Mouse (Mus musculus) MEL (cell line): Measurements from ENCODE around the gene Gtpbp1. TPM values are rescaled to one million over a fixed set of nuclear protein-coding genes. Genes with fewer than 3 reads are reported as not detected.

Experiments used
- DNase-seq: peaks from one replicate; pipeline ENCODE4 v3.0.0; 2011; ENCODE audit warnings: low read depth, low spot score
- H3K27ac ChIP-seq: 2 replicates; pipeline ENCODE4 v1.5.1; 2012; ENCODE audit warnings: low read depth, mild to moderate bottlenecking, control low read depth, low read length, moderate library complexity; ENCODE audit not compliant: control insufficient read depth
- H3K27me3 ChIP-seq, 2 experiments: fragments of 150-350 bp in 1 of 2; sonication (generic) in 1 of 2; 2 replicates each; pipeline ENCODE4 v1.6.1; 2012; ENCODE audit warnings: low read length in 2 of 2, mild to moderate bottlenecking in 2 of 2, improper control_type of control experiment in 1 of 2, moderate library complexity in 1 of 2; ENCODE audit not compliant: insufficient read depth in 2 of 2, control insufficient read depth in 1 of 2
- H3K36me3 ChIP-seq, 2 experiments: 2 replicates each; pipeline ENCODE4 v1.6.1; 2012 to 2014; ENCODE audit warnings: low read length in 2 of 2, improper control_type of control experiment in 1 of 2, inconsistent platforms in 1 of 2, mild to moderate bottlenecking in 1 of 2; ENCODE audit not compliant: insufficient read depth in 2 of 2, control insufficient read depth in 1 of 2
- H3K4me1 ChIP-seq, 2 experiments: fragments of 150-350 bp in 1 of 2; sonication (generic) in 1 of 2; 2 replicates each; pipeline ENCODE4 v1.6.1; 2012; ENCODE audit warnings: low read length in 2 of 2, improper control_type of control experiment in 1 of 2, mild to moderate bottlenecking in 1 of 2; ENCODE audit not compliant: insufficient read depth in 2 of 2, control insufficient read depth in 1 of 2
- H3K4me3 ChIP-seq, 2 experiments: fragments of 150-350 bp in 1 of 2; sonication (generic) in 1 of 2; 2 replicates each; pipeline ENCODE4 v1.5.1; 2012; ENCODE audit warnings: low read depth in 2 of 2, low read length in 2 of 2, mild to moderate bottlenecking in 2 of 2, moderate library complexity in 2 of 2, control low read depth in 1 of 2, improper control_type of control experiment in 1 of 2; ENCODE audit not compliant: control insufficient read depth in 1 of 2, insufficient read depth in 1 of 2
- H3K79me2 ChIP-seq: 2 replicates; pipeline ENCODE4 v1.6.1; 2012; ENCODE audit warnings: mild to moderate bottlenecking, low read length, moderate library complexity; ENCODE audit not compliant: control insufficient read depth, poor library complexity, insufficient read depth
- H3K9ac ChIP-seq: 2 replicates; pipeline ENCODE4 v1.6.1; 2012; ENCODE audit warnings: low read depth, mild to moderate bottlenecking, control low read depth, low read length, moderate library complexity; ENCODE audit not compliant: control insufficient read depth, poor library complexity, severe bottlenecking
- H3K9me3 ChIP-seq: fragments of 150-350 bp; sonication (generic); replicated peaks from 2 replicates; pipeline ENCODE4 v1.6.1; 2012; ENCODE audit warnings: mild to moderate bottlenecking, low read length, improper control_type of control experiment, moderate library complexity; ENCODE audit not compliant: insufficient read depth
- CHD2 ChIP-seq: IDR thresholded peaks from 2 replicates; pipeline ENCODE4 v1.6.1; 2011; ENCODE audit warnings: low read length, improper control_type of control experiment
- CTCF ChIP-seq, 3 experiments: IDR thresholded peaks in 2 of 3; conservative IDR thresholded peaks in 1 of 3; 2 replicates each; pipeline ENCODE4 v1.5.1; 2011 to 2012; ENCODE audit warnings: low read length in 3 of 3, low read depth in 2 of 3, mild to moderate bottlenecking in 2 of 3, improper control_type of control experiment in 1 of 3, inconsistent platforms in 1 of 3, mixed read lengths in 1 of 3, moderate library complexity in 1 of 3; ENCODE audit not compliant: control insufficient read depth in 1 of 3, insufficient read depth in 1 of 3, poor library complexity in 1 of 3, severe bottlenecking in 1 of 3
- E2F4 ChIP-seq: IDR thresholded peaks from 2 replicates; pipeline ENCODE4 v1.6.1; 2011; ENCODE audit warnings: low read depth, low read length, improper control_type of control experiment, borderline replicate concordance
- ELF1 ChIP-seq: IDR thresholded peaks from 2 replicates; pipeline ENCODE4 v1.6.1; 2014; ENCODE audit warnings: low read depth, mild to moderate bottlenecking, inconsistent platforms, low read length, improper control_type of control experiment, moderate library complexity
- ETS1 ChIP-seq: IDR thresholded peaks from 2 replicates; pipeline ENCODE4 v1.6.1; 2012; ENCODE audit warnings: low read depth, mild to moderate bottlenecking, inconsistent platforms, low read length, improper control_type of control experiment, moderate library complexity
- GABPA ChIP-seq: IDR thresholded peaks from 2 replicates; pipeline ENCODE4 v1.6.1; 2012; ENCODE audit warnings: low read depth, mild to moderate bottlenecking, inconsistent platforms, low read length, improper control_type of control experiment, moderate library complexity
- GATA1 ChIP-seq: IDR thresholded peaks from 2 replicates; pipeline ENCODE4 v1.6.1; 2011; ENCODE audit warnings: low read depth, low read length, improper control_type of control experiment
- HCFC1 ChIP-seq: IDR thresholded peaks from 2 replicates; pipeline ENCODE4 v1.6.1; 2012; ENCODE audit warnings: low read depth, mild to moderate bottlenecking, inconsistent platforms, low read length, improper control_type of control experiment, moderate library complexity
- MAX ChIP-seq: IDR thresholded peaks from 2 replicates; pipeline ENCODE4 v1.6.1; 2011; ENCODE audit warnings: low read length, improper control_type of control experiment
- MAZ ChIP-seq: IDR thresholded peaks from 2 replicates; pipeline ENCODE4 v1.6.1; 2012; ENCODE audit warnings: low read depth, mild to moderate bottlenecking, inconsistent platforms, low read length, improper control_type of control experiment
- MEF2A ChIP-seq: IDR thresholded peaks from 2 replicates; pipeline ENCODE4 v1.6.1; 2014; ENCODE audit warnings: low read depth, mild to moderate bottlenecking, inconsistent platforms, low read length, improper control_type of control experiment; ENCODE audit not compliant: poor library complexity, insufficient replicate concordance, severe bottlenecking; ENCODE audit errors: extremely low read depth
- MXI1 ChIP-seq: IDR thresholded peaks from 2 replicates; pipeline ENCODE4 v1.6.1; 2011; ENCODE audit warnings: mild to moderate bottlenecking, low read depth, low read length, improper control_type of control experiment
- MYB ChIP-seq: IDR thresholded peaks from 2 replicates; pipeline ENCODE4 v1.6.1; 2011; ENCODE audit warnings: mild to moderate bottlenecking, low read depth, low read length, improper control_type of control experiment
- MYC ChIP-seq: IDR thresholded peaks from 2 replicates; pipeline ENCODE4 v1.6.1; 2011; ENCODE audit warnings: low read depth, mild to moderate bottlenecking, low read length, improper control_type of control experiment, moderate library complexity
- NELFE ChIP-seq: IDR thresholded peaks from 2 replicates; pipeline ENCODE4 v1.6.1; 2011; ENCODE audit warnings: low read depth, low read length, improper control_type of control experiment
- NRF1 ChIP-seq: IDR thresholded peaks from 2 replicates; pipeline ENCODE4 v1.6.1; 2014; ENCODE audit warnings: low read depth, mild to moderate bottlenecking, inconsistent platforms, low read length, improper control_type of control experiment, moderate library complexity; ENCODE audit not compliant: poor library complexity, insufficient read depth, severe bottlenecking
- POLR2A ChIP-seq, 2 experiments: IDR thresholded peaks; 2 replicates each; pipeline ENCODE4 v1.6.1; 2011 to 2012; ENCODE audit warnings: low read length in 2 of 2, mild to moderate bottlenecking in 2 of 2, control low read depth in 1 of 2, improper control_type of control experiment in 1 of 2, low read depth in 1 of 2, moderate library complexity in 1 of 2; ENCODE audit not compliant: control insufficient read depth in 1 of 2, insufficient read depth in 1 of 2, poor library complexity in 1 of 2
- POLR2AphosphoS2 ChIP-seq: IDR thresholded peaks from 2 replicates; pipeline ENCODE4 v1.6.1; 2011; ENCODE audit warnings: low read length, improper control_type of control experiment
- POLR2AphosphoS5 ChIP-seq: IDR thresholded peaks from 2 replicates; pipeline ENCODE4 v1.6.1; 2012; ENCODE audit warnings: low read depth, borderline replicate concordance, mild to moderate bottlenecking, inconsistent platforms, low read length, moderate library complexity, mixed read lengths
- RAD21 ChIP-seq: IDR thresholded peaks from 2 replicates; pipeline ENCODE4 v1.6.1; 2011; ENCODE audit warnings: mild to moderate bottlenecking, low read depth, low read length, improper control_type of control experiment
- SMC3 ChIP-seq: IDR thresholded peaks from 2 replicates; pipeline ENCODE4 v1.6.1; 2011; ENCODE audit warnings: low read depth, low read length, improper control_type of control experiment
- TAL1 ChIP-seq: IDR thresholded peaks from 2 replicates; pipeline ENCODE4 v1.6.1; 2012; ENCODE audit warnings: mild to moderate bottlenecking, inconsistent platforms, low read length, moderate library complexity, mixed read lengths
- TBP ChIP-seq: IDR thresholded peaks from 2 replicates; pipeline ENCODE4 v1.8.0; 2011; ENCODE audit warnings: low read depth, low read length, improper control_type of control experiment
- TCF12 ChIP-seq: IDR thresholded peaks from 2 replicates; pipeline ENCODE4 v1.6.1; 2014; ENCODE audit warnings: low read depth, mild to moderate bottlenecking, inconsistent platforms, low read length, improper control_type of control experiment, moderate library complexity
- UBTF ChIP-seq: IDR thresholded peaks from 2 replicates; pipeline ENCODE4 v1.6.1; 2012; ENCODE audit warnings: low read depth, mild to moderate bottlenecking, inconsistent platforms, low read length, improper control_type of control experiment, moderate library complexity, borderline replicate concordance; ENCODE audit not compliant: insufficient read depth
- USF1 ChIP-seq: IDR thresholded peaks from 2 replicates; pipeline ENCODE4 v1.6.1; 2014; ENCODE audit warnings: low read depth, mild to moderate bottlenecking, inconsistent platforms, low read length, improper control_type of control experiment, moderate library complexity
- USF2 ChIP-seq, 2 experiments: IDR thresholded peaks; 2 replicates each; pipeline ENCODE4 v1.6.1; 2011 to 2012; ENCODE audit warnings: improper control_type of control experiment in 2 of 2, low read length in 2 of 2, borderline replicate concordance in 1 of 2, inconsistent platforms in 1 of 2, low read depth in 1 of 2, mild to moderate bottlenecking in 1 of 2; ENCODE audit not compliant: insufficient read depth in 1 of 2
- ZC3H11A ChIP-seq: IDR thresholded peaks from 2 replicates; pipeline ENCODE4 v1.6.1; 2012; ENCODE audit warnings: low read depth, mild to moderate bottlenecking, inconsistent platforms, low read length, improper control_type of control experiment
- ZKSCAN1 ChIP-seq: IDR thresholded peaks from 2 replicates; pipeline ENCODE4 v1.6.1; 2012; ENCODE audit warnings: low read depth, mild to moderate bottlenecking, inconsistent platforms, low read length, improper control_type of control experiment, moderate library complexity
- ZMIZ1 ChIP-seq: IDR thresholded peaks from 2 replicates; pipeline ENCODE4 v1.6.1; 2012; ENCODE audit warnings: low read depth, mild to moderate bottlenecking, inconsistent platforms, low read length, improper control_type of control experiment, moderate library complexity
- ZNF384 ChIP-seq: IDR thresholded peaks from 2 replicates; pipeline ENCODE4 v1.6.1; 2012; ENCODE audit warnings: low read depth, mild to moderate bottlenecking, inconsistent platforms, low read length, improper control_type of control experiment
- polyA plus RNA-seq, 2 experiments: library from polyadenylated mRNA; stranded (reverse) in 1 of 2; unstranded in 1 of 2; fragments of >175 nt in 1 of 2; fragments of >200 nt in 1 of 2; gene quantifications; 2 replicates each; pipeline versions ENCODE4 v1.2.1 to v1.2.4; 2012; ENCODE audit warnings: low replicate concordance in 2 of 2, low read depth in 1 of 2; ENCODE audit not compliant: insufficient read length in 2 of 2, insufficient read depth in 1 of 2, missing spikeins in 1 of 2
- total RNA-seq: library from RNA; depleted of rRNA; stranded (reverse); fragments of 300-350 nt; gene quantifications from 2 replicates; pipeline ENCODE4 v1.2.3, GENCODE M21; 2012

Gtpbp1 gene
- total and polyA plus RNA-seq, 3 experiments = 50.3 to 92.2 TPM; not detected in 1

DNA sequence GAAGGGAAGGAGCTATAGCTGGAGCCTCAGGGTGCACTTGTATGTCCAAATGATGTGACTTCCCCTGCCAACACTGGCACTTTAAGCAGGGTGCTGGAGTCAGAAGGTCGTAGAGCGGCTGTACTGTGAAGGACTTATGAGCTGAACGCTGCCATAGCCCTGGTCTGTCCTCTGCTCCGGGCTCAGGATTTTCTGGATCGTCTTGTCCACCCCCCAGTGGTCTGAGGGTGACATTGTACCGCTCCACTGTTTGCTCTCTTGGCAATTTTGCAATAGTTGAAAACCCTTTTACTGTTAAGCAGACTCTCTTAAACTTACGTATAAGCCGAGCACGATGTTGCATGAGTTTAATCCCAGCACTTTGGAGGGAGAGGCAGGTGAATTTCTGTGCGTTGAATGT, 21.4 kb upstream of the Gtpbp1 start:
- DNase-seq = no peak

DNA sequence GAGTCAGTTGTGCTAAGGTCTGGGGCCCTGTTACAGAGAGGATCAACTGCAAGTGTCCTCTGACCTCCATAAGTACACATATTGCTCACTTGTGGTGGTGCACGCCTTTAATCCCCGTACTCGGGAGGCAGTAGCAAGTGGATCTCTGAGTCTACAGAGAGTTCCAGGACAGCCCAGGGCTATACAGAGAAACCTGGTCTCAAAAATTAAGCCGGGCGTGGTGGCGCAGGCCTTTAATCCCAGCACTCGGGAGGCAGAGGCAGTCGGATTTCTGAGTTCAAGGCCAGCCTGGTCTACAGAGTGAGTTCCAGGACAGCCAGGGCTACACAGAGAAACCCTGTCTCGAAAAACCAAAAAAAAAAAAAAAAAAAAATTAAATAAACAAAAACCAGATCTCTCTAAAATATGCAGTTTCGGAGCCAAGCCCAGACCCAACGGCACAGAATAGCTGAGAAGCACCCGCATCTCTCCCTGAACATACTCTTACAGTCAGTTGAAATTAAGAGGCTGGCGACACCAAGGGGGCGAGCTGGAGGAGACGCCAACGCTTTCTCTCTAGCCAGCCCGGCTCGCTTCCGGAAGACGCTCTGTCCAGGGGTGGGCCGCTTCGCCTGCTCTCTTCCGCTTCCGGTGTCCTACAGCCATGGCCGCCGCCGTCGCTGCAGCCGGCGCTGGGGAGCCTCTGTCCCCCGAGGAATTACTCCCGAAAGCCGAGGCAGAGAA, 20.2 kb upstream of the Gtpbp1 start, which contains the start of gene Tomm22:
TSS of gene Tomm22 (plus strand) at position 613 of the 723 bp plus-strand sequence.
- peak; percentile 95 for DNase-seq
- no peaks in the 10 kb centered on the region for H3K9me3 ChIP-seq
- peak within 1 kb of the TSS; percentile 88 to 98 for H3K4me3 ChIP-seq
- H3K4me1 ChIP-seq = no peaks in the 10 kb centered on the region
- H3K9ac ChIP-seq = peak within 1 kb of the TSS; percentile 97
- peaks cover 17% of the 10 kb centered on the region for H3K79me2 ChIP-seq
- no peaks in the 10 kb centered on the region for H3K27me3 ChIP-seq
- H3K27ac ChIP-seq = peak within 1 kb of the TSS; percentile 74
- peaks cover 11% of the 10 kb centered on the region in 2 experiments for H3K36me3 ChIP-seq
- TF ChIP-seq NELFE = peak; percentile 87
- no peak for TF ChIP-seq UBTF
- TF ChIP-seq MAZ = peak; percentile 61; the same call in 1 of the 2 replicates
- TF ChIP-seq E2F4 = no peak
- TF ChIP-seq POLR2A (IDR thresholded peaks at IDR 0.05; ENCODE audit: control insufficient read depth in 1 of 2, insufficient read depth in 1 of 2, low read depth in 1 of 2, low read length in 2 of 2, poor library complexity in 1 of 2) = peak in 1 of 2 experiments; percentile 81; a peak in 2 of 4 replicates
- TF ChIP-seq POLR2AphosphoS2 = peak; percentile 78; the same call in 1 of the 2 replicates
- TF ChIP-seq ZNF384 = peak; percentile 63
- no peak for TF ChIP-seq GATA1
- peak; percentile 84; the same call in 1 of the 2 replicates for TF ChIP-seq TBP
- TF ChIP-seq MYB = no peak
- peak; percentile 95 for TF ChIP-seq HCFC1
- TF ChIP-seq ZKSCAN1 = no peak
- TF ChIP-seq RAD21 = no peak
- peak; percentile 65; the same call in 1 of the 2 replicates for TF ChIP-seq MYC
- TF ChIP-seq CHD2 = no peak
- peak; percentile 91 for TF ChIP-seq MXI1
- TF ChIP-seq USF2 (IDR thresholded peaks at IDR 0.05; ENCODE audit: borderline replicate concordance in 1 of 2, insufficient read depth in 1 of 2, low read depth in 1 of 2, low read length in 2 of 2) = no peak
- TF ChIP-seq MAX = no peak
- TF ChIP-seq CTCF (IDR thresholded peaks at IDR 0.05 in 2 of 3, conservative IDR thresholded peaks at IDR 0.05 in 1 of 3; ENCODE audit: control insufficient read depth in 1 of 3, insufficient read depth in 1 of 3, low read depth in 2 of 3, low read length in 3 of 3, poor library complexity in 1 of 3, severe bottlenecking in 1 of 3) = peak; percentile 12 to 74 (median 66); a peak in 4 of 6 replicates
- TF ChIP-seq MEF2A = no peak
- no peak for TF ChIP-seq TAL1
- TF ChIP-seq TCF12 = peak; percentile 83
- TF ChIP-seq ELF1 = peak; percentile 92
- TF ChIP-seq GABPA = peak; percentile 76; the same call in 1 of the 2 replicates
- TF ChIP-seq POLR2AphosphoS5 = no peak
- no peak for TF ChIP-seq USF1

More for the DNA sequence above, 21.4 kb upstream of the Gtpbp1 start:
- Histone ChIP-seq H3K4me1 (no peaks in the 10 kb centered on the region), H3K9me3 (no peaks in the 10 kb centered on the region), H3K79me2 (peaks cover 17% of the 10 kb centered on the region), H3K9ac (no peak overlapping the region), H3K27ac (no peak overlapping the region), H3K27me3 (no peaks in the 10 kb centered on the region), H3K4me3 (no peak overlapping the region), H3K36me3 (peaks cover 7 to 11% of the 10 kb centered on the region in 2 experiments)
- no peak for TF ChIP-seq POLR2AphosphoS2
- no peak for TF ChIP-seq MYB
- no peak for TF ChIP-seq USF1
- TF ChIP-seq SMC3 = no peak
- TF ChIP-seq NELFE = no peak
- TF ChIP-seq CHD2 = no peak
- TF ChIP-seq NRF1 = no peak
- TF ChIP-seq ZNF384 = no peak
- TF ChIP-seq ZMIZ1 = no peak
- TF ChIP-seq ELF1 = no peak
- no peak for TF ChIP-seq ZC3H11A
- no peak for TF ChIP-seq ETS1
